Mouse (Mus musculus) lung, embryonic 16.5 days (tissue): Measurements from ENCODE around the gene Hmx1. TPM values are rescaled to one million over a fixed set of nuclear protein-coding genes. Genes with fewer than 3 reads are reported as not detected.

Experiments
- ATAC-seq: fragments of 200-750 bp; cut with Nextera tagmentation; 2 replicates; pipeline ENCODE4 v1.8.0; 2017; ENCODE audit warnings: low read depth, mild to moderate bottlenecking, moderate library complexity
- H3K27ac ChIP-seq: fragments of 300-500 bp; sonication (generic); 2 replicates; pipeline ENCODE4 v1.5.1; 2014; ENCODE audit warnings: mild to moderate bottlenecking, control low read depth, low read length
- H3K27me3 ChIP-seq: fragments of 300-500 bp; sonication (generic); 2 replicates; pipeline ENCODE4 v1.6.1; 2014; ENCODE audit warnings: low read depth, low read length, mixed read lengths; ENCODE audit not compliant: control insufficient read depth, insufficient read depth
- H3K36me3 ChIP-seq: fragments of 300-500 bp; sonication (generic); 2 replicates; pipeline ENCODE4 v1.6.1; 2014; ENCODE audit warnings: low read length; ENCODE audit not compliant: control insufficient read depth, insufficient read depth
- H3K4me1 ChIP-seq: fragments of 300-500 bp; sonication (generic); replicated peaks from 2 replicates; pipeline ENCODE4 v1.6.1; 2014; ENCODE audit warnings: low read length, mixed read lengths; ENCODE audit not compliant: control insufficient read depth, insufficient read depth
- H3K4me2 ChIP-seq: fragments of 300-500 bp; sonication (generic); 2 replicates; pipeline ENCODE4 v1.6.1; 2014; ENCODE audit warnings: low read depth, low read length, control low read depth
- H3K4me3 ChIP-seq: fragments of 300-500 bp; sonication (generic); 2 replicates; pipeline ENCODE4 v1.5.1; 2014; ENCODE audit warnings: mild to moderate bottlenecking, low read length, control low read depth
- H3K9ac ChIP-seq: fragments of 300-500 bp; sonication (generic); 2 replicates; pipeline ENCODE4 v1.6.1; 2014; ENCODE audit warnings: low read length, control low read depth
- H3K9me3 ChIP-seq: fragments of 300-500 bp; sonication (generic); 2 replicates; pipeline ENCODE4 v1.6.1; 2016; ENCODE audit warnings: low read length; ENCODE audit not compliant: control insufficient read depth
- WGBS: fragments of 180-500 bp; shearing (Covaris S2); extraction: QIAGEN DNeasy Blood & Tissue Kit; methylation state at CpG from one replicate; pipeline ENCODE4 v1.1.7; 2014; 5-methylcytosine and 5-hydroxymethylcytosine counted together
- polyA plus RNA-seq: library from polyadenylated mRNA; unstranded; fragments of >200 nt; fragmentation: Nextera tagmentation; extraction: Ambion mirVana; gene quantifications from 2 replicates; pipeline ENCODE4 v1.2.1, GENCODE M21; 2015

Hmx1 gene
- polyA plus RNA-seq, 1 experiment from 2014 or later = not detected

GRCm38 (mm10) chr5:35412833-35413232 lies 23.9 kb downstream of the Hmx1 start:
- no peak for ATAC-seq
- 7% methylated on average over 12 of the region's 12 CpGs for WGBS
- no peaks in the 10 kb centered on the region; the same call in 1 of the 2 replicates for H3K4me1 ChIP-seq
- no peaks in the 10 kb centered on the region for H3K36me3 ChIP-seq
- no peak overlapping the region for H3K4me3 ChIP-seq
- no peak overlapping the region for H3K27ac ChIP-seq
- peaks cover 8% of the 10 kb centered on the region; the same call in 1 of the 2 replicates for H3K27me3 ChIP-seq
- H3K9me3 ChIP-seq = no peaks in the 10 kb centered on the region
- no peak overlapping the region for H3K9ac ChIP-seq
- no peak overlapping the region for H3K4me2 ChIP-seq

GRCm38 (mm10) chr5:35417707-35418106 lies 28.8 kb downstream of the Hmx1 start:
- peaks cover 5% of the 10 kb centered on the region; the same call in 1 of the 2 replicates for H3K27me3 ChIP-seq
- 44% methylated on average over 7 of the region's 7 CpGs for WGBS
- H3K4me2 ChIP-seq = no peak overlapping the region
- H3K9me3 ChIP-seq = no peaks in the 10 kb centered on the region
- no peaks in the 10 kb centered on the region; the same call in 1 of the 2 replicates for H3K4me1 ChIP-seq
- H3K36me3 ChIP-seq = no peaks in the 10 kb centered on the region
- H3K9ac ChIP-seq = no peak overlapping the region
- no peak overlapping the region for H3K27ac ChIP-seq
- no peak for ATAC-seq
- H3K4me3 ChIP-seq = no peak overlapping the region

DNA sequence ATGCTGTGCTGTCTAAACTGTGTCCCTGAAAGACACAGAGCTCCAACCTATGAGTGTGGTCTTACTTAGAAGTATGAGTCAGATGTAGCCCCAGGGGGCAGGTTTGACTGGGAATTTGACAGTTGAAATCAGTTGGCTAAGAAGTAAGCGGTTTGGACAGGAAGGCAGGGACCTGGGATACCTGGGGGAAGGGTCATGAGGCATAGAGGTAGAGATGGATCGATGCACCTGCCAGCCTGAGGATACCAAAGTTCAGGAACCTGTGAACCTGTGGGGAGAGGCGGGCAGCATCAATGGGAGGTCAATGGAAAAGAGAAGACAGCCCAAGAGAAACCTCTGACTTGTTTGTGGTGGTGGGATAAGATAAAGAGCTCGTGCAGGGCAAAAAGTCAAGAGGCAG lies 32.7 kb downstream of the Hmx1 start:
- H3K36me3 ChIP-seq = no peaks in the 10 kb centered on the region
- H3K27ac ChIP-seq = no peak overlapping the region
- no peaks in the 10 kb centered on the region for H3K9me3 ChIP-seq
- no peak for ATAC-seq
- H3K4me1 ChIP-seq = no peaks in the 10 kb centered on the region
- no peaks in the 10 kb centered on the region; the same call in 1 of the 2 replicates for H3K27me3 ChIP-seq
- no peak overlapping the region for H3K9ac ChIP-seq
- no peak overlapping the region for H3K4me2 ChIP-seq
- no peak overlapping the region for H3K4me3 ChIP-seq
- WGBS = 71% methylated on average over 4 of the region's 4 CpGs

GRCm38 (mm10) chr5:35425218-35425617 lies 36.3 kb downstream of the Hmx1 start:
- no peaks in the 10 kb centered on the region for H3K4me1 ChIP-seq
- H3K4me2 ChIP-seq = no peak overlapping the region
- no peak for ATAC-seq
- H3K9ac ChIP-seq = no peak overlapping the region
- no peaks in the 10 kb centered on the region for H3K36me3 ChIP-seq
- H3K9me3 ChIP-seq = no peaks in the 10 kb centered on the region
- 20% methylated on average over 11 of the region's 11 CpGs for WGBS
- no peaks in the 10 kb centered on the region for H3K27me3 ChIP-seq
- no peak overlapping the region for H3K27ac ChIP-seq
- H3K4me3 ChIP-seq = no peak overlapping the region

DNA sequence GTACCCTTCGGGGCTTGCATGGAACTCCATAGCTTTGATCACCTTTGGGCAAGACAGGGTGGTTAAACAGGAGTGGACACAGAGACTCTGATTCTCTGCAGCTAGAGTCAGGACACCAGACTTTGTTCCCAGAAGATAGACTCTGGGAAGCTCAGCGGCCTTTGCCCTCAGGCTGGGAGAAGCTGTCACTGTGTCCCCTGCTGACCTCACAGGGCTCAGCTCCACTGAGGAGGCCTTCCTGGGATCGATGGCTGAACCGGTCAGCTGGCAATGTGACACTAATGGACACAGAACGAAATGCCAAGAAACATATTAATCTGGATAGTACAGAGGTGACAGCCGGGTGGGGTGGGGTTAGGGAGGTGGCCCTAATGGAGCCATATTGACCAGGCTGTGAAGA lies 39.0 kb downstream of the Hmx1 start:
- Histone ChIP-seq H3K27me3 (no peaks in the 10 kb centered on the region), H3K4me3 (no peak overlapping the region), H3K4me2 (no peak overlapping the region)

DNA sequence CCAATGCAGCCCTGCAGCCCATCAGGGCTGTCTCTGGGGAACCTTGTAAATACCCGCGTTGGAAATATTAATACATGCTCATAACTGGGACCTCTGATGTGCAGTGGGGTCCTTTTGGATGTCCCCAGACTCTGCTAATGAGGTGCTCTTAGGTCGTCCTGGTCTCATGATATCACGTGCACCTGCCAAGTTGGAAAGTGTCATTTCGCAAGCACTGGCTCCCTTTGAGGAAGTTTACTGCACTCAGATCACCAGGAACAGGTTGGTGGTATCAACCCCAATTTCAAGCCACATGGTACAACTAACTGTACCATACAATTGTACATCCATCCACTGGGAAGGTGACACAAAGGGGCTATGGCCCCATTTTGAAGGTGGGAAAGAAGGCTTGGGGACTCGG lies 39.5 kb downstream of the Hmx1 start:
- no peak for ATAC-seq
- no peaks in the 10 kb centered on the region for H3K4me1 ChIP-seq
- H3K9ac ChIP-seq = no peak overlapping the region
- H3K27ac ChIP-seq = no peak overlapping the region
- H3K9me3 ChIP-seq = no peaks in the 10 kb centered on the region
- no peak overlapping the region for H3K4me3 ChIP-seq
- 79% methylated on average over 6 of the region's 6 CpGs for WGBS
- no peaks in the 10 kb centered on the region for H3K27me3 ChIP-seq
- H3K36me3 ChIP-seq = no peaks in the 10 kb centered on the region
- no peak overlapping the region for H3K4me2 ChIP-seq

More for the DNA sequence above, 39.0 kb downstream of the Hmx1 start:
- 54% methylated on average over 6 of the region's 6 CpGs for WGBS
- Histone ChIP-seq H3K4me1 (no peaks in the 10 kb centered on the region), H3K9ac (no peak overlapping the region), H3K36me3 (no peaks in the 10 kb centered on the region), H3K27ac (no peak overlapping the region), H3K9me3 (no peaks in the 10 kb centered on the region)
- no peak for ATAC-seq

DNA sequence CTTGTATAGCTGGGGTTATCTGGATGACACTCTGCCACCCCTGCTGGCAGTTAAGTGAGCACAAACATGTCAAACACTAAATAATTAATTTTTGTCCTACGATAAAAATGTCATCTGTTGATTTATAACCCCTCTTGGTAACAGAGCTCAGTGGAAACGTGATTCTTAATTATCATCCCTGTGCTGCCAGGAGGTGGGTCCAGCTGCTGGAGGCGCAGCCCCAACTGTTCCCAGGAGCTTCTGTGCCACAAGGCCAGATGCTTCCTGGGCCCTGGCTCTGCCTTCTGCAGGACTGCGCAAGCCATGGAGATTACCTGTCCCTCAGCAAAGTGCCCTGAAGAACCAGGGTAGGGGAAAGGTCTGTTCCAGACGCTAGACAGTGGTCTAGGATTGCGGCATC lies 43.2 kb downstream of the Hmx1 start:
- H3K4me3 ChIP-seq = no peak overlapping the region
- no peak overlapping the region for H3K9ac ChIP-seq
- no peak overlapping the region for H3K4me2 ChIP-seq
- WGBS = 56% methylated on average over 6 of the region's 6 CpGs
- no peak for ATAC-seq
- H3K9me3 ChIP-seq = no peaks in the 10 kb centered on the region
- no peaks in the 10 kb centered on the region for H3K4me1 ChIP-seq
- H3K27me3 ChIP-seq = no peaks in the 10 kb centered on the region
- H3K36me3 ChIP-seq = no peaks in the 10 kb centered on the region
- no peak overlapping the region for H3K27ac ChIP-seq

- Histone ChIP-seq H3K9me3 (no peaks in the 10 kb centered on the region), H3K4me2 (no peak overlapping the region), H3K4me3 (no peak overlapping the region), H3K36me3 (no peaks in the 10 kb centered on the region), H3K27me3 (no peaks in the 10 kb centered on the region), H3K9ac (no peak overlapping the region), H3K4me1 (no peaks in the 10 kb centered on the region), H3K27ac (no peak overlapping the region)
- 36% methylated on average over 5 of the region's 5 CpGs for WGBS
- ATAC-seq = no peak
Observed at GRCm38 (mm10) chr5:35434038-35434437, 45.1 kb downstream of the Hmx1 start.

- no peak for ATAC-seq
- Histone ChIP-seq H3K9me3 (no peaks in the 10 kb centered on the region), H3K36me3 (no peaks in the 10 kb centered on the region), H3K9ac (no peak overlapping the region), H3K27ac (no peak overlapping the region), H3K4me1 (no peaks in the 10 kb centered on the region), H3K4me3 (no peak overlapping the region), H3K4me2 (no peak overlapping the region), H3K27me3 (no peaks in the 10 kb centered on the region)
- WGBS = 50% methylated on average over 6 of the region's 6 CpGs
Observed at GRCm38 (mm10) chr5:35434703-35435102, 45.8 kb downstream of the Hmx1 start.

DNA sequence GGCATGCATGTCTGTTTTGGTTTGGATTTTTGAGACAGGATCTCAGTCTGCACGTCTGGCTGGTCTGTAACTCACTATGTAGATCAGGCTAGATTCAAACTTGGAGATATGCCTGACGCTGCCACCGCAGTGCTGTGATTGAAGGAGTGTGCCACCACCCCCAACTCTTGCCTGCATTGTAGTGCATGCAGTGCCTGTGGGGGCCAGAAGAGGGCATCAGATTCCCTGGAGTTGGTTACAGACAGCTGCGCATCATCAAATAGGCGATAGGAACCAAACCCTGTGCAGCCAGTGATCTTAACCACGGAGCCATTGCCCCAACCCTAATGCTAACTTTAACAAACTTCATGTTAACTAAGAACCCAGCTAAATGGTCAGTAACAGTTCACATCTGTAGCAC lies 49.9 kb downstream of the Hmx1 start:
- H3K4me3 ChIP-seq = no peak overlapping the region
- H3K4me2 ChIP-seq = no peak overlapping the region
- H3K9ac ChIP-seq = no peak overlapping the region
- no peak for ATAC-seq
- WGBS = 81% methylated on average over 6 of the region's 6 CpGs
- H3K9me3 ChIP-seq = no peaks in the 10 kb centered on the region
- no peaks in the 10 kb centered on the region for H3K36me3 ChIP-seq
- H3K27ac ChIP-seq = no peak overlapping the region
- no peaks in the 10 kb centered on the region for H3K27me3 ChIP-seq
- no peaks in the 10 kb centered on the region for H3K4me1 ChIP-seq
